Mouse (Mus musculus): ENCODE results near the gene Cd109.

DNA sequence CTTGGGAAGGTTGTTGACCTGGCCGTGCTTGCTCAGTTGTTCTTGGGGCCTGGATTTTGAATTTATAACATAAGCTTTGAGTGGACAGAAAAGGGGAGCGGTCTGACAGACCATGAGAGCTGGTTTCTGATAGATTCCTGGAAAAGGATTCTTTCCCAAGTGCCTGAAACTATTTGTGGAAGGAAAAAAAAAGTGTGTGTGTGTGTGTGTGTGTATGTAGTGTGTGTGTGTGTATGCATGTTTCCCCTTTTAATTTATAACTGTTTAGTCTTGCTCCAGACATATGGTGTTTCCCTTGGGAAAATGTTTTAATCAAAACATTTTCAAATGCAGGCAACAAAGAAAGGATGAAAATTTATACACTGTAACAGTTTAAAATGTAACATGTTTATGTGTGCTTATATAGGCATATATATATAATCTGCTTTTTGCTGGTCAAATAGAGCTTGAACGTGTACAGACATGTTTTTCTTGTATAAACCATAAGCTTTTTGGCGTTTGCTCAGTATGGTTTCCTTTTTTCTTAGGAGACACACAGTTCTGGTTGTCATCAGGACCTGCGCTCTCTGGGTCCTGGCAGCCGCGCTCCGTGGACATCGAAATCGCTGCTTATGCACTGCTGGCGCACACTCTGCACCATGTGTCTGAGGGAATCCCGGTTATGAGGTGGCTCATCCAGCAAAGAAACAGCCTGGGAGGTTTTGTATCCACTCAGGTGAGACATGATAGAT lies 87.3 kb downstream of the Cd109 start:
- TF ChIP-seq POLR2A (IDR thresholded peaks at IDR 0.05; ENCODE audit: insufficient read length, low read depth) (no peak), TCF12 (IDR thresholded peaks at IDR 0.05; ENCODE audit: insufficient read depth, poor library complexity, severe bottlenecking) (no peak), MAX (IDR thresholded peaks at IDR 0.05; ENCODE audit: low read depth) (no peak), MYOD1 (IDR thresholded peaks at IDR 0.05; ENCODE audit: control insufficient read depth in 1 of 3, insufficient read length in 2 of 3, low read depth in 2 of 3) (no peak), CEBPB (IDR thresholded peaks at IDR 0.05; ENCODE audit: insufficient read depth, poor library complexity, severe bottlenecking) (no peak), POLR2AphosphoS2 (IDR thresholded peaks at IDR 0.05; ENCODE audit: insufficient read length, low read depth) (no peak), E2F4 (IDR thresholded peaks at IDR 0.05; ENCODE audit: insufficient read depth) (no peak)

Measured in myocyte (in vitro differentiated cells).